Mouse (Mus musculus) limb, embryonic 13.5 days (tissue): ENCODE results near the gene Lhcgr. TPM values are rescaled to one million over a fixed set of nuclear protein-coding genes. Genes with fewer than 3 reads are reported as not detected.
A peak's percentile ranks its signal among the peaks of the same experiment; 100 is the strongest.
"Not testable (repeated sequence)": the region's sequence is repeated elsewhere in the genome, so short reads cannot be mapped to it uniquely, and the experiment has no call there.

Source experiments
- ATAC-seq: fragments of 200-750 bp; cut with Nextera tagmentation; 2 replicates; pipeline ENCODE4 v1.8.0; 2017; ENCODE audit warnings: low read depth, moderate number of reproducible peaks, moderate TSS enrichment; ENCODE audit not compliant: low FRiP score
- H3K27ac ChIP-seq: fragments of 300-500 bp; sonication (generic); 2 replicates; pipeline ENCODE4 v1.5.1; 2015; ENCODE audit warnings: inconsistent platforms, mild to moderate bottlenecking, moderate library complexity
- H3K27me3 ChIP-seq: fragments of 300-500 bp; sonication (generic); 2 replicates; pipeline ENCODE4 v1.6.1; 2015; ENCODE audit warnings: mild to moderate bottlenecking, inconsistent platforms
- H3K36me3 ChIP-seq: fragments of 300-500 bp; sonication (generic); 2 replicates; pipeline ENCODE4 v1.6.1; 2015; ENCODE audit warnings: inconsistent platforms, mild to moderate bottlenecking, moderate library complexity
- H3K4me1 ChIP-seq: fragments of 300-500 bp; sonication (generic); 2 replicates; pipeline ENCODE4 v1.6.1; 2015; ENCODE audit warnings: inconsistent platforms
- H3K4me2 ChIP-seq: fragments of 300-500 bp; sonication (generic); replicated peaks from 2 replicates; pipeline ENCODE4 v1.6.1; 2015; ENCODE audit warnings: inconsistent platforms, mild to moderate bottlenecking, moderate library complexity
- H3K4me3 ChIP-seq: fragments of 300-500 bp; sonication (generic); 2 replicates; pipeline ENCODE4 v1.5.1; 2015; ENCODE audit warnings: moderate library complexity, mild to moderate bottlenecking, inconsistent platforms
- H3K9ac ChIP-seq: fragments of 300-500 bp; sonication (generic); 2 replicates; pipeline ENCODE4 v1.6.1; 2015; ENCODE audit warnings: mild to moderate bottlenecking, inconsistent platforms
- H3K9me3 ChIP-seq: fragments of 300-500 bp; sonication (generic); 2 replicates; pipeline ENCODE4 v1.6.1; 2016; ENCODE audit warnings: inconsistent platforms
- WGBS: fragments of 180-500 bp; shearing (Covaris S2); methylation state at CpG from one replicate; pipeline ENCODE4 v1.1.7; 2015; 5-methylcytosine and 5-hydroxymethylcytosine counted together
- polyA plus RNA-seq: library from polyadenylated mRNA; unstranded; fragments of >200 nt; fragmentation: Nextera tagmentation; extraction: Ambion mirVana; gene quantifications from 2 replicates; pipeline ENCODE4 v1.2.1, GENCODE M21; 2015

The Lhcgr gene
- polyA plus RNA-seq = 0.11 and 0.51 TPM in 2 replicates

DNA sequence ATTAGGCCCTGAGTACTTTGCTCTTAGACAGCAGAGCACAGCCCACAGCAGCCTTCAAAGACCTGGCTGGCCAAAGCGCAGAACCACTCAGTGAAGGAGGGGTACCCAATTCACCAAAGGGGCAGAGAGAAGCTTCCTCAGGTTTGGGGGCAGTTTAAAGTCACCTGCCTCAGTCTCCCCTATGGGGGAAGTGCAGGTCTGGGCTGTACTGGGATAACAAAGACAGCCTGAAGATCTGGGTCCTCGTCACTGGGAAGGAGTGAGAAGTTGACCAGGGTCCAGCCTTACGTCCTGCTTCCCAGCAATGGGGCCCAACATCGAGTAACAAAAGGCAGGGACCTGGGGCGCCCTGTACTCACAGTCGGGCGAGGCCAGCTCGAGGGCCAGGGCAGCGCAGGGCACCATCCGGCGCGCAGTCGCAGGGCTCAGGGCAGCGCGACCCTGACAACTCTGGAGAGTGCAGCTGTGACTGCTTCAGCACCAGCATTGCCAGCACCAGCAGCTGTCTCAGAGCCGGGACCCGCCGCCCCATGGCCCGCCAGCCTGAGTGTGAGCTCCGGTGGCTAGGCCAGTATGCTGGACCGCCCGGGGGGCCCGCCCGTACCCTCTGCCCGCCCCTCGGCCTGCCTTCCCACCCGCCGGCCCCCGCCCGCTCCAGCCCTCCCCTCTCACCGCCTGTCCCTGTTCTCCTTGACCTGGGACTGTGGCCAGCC is at the start of gene Lhcgr:
Lhcgr (minus strand) TSS at position 551 of the 713 bp plus-strand sequence.
- Histone ChIP-seq H3K4me1 (0 out of 2 replicates have a peak, but pooled peaks cover 5% of the 10 kb centered on the region), H3K9ac (peak within 1 kb of the TSS; percentile 39; the same call in 1 of the 2 replicates), H3K36me3 (no peaks in the 10 kb centered on the region), H3K27me3 (peaks cover 19% of the 10 kb centered on the region; the same call in 1 of the 2 replicates), H3K9me3 (no peaks in the 10 kb centered on the region), H3K4me2 (peak within 1 kb of the TSS; percentile 59), H3K4me3 (peak within 1 kb of the TSS; percentile 31), H3K27ac (no peak within 1 kb of the TSS)
- 12% methylated on average over 28 of the region's 31 CpGs for WGBS
- peak; percentile 69; the same call in 1 of the 2 replicates for ATAC-seq

DNA sequence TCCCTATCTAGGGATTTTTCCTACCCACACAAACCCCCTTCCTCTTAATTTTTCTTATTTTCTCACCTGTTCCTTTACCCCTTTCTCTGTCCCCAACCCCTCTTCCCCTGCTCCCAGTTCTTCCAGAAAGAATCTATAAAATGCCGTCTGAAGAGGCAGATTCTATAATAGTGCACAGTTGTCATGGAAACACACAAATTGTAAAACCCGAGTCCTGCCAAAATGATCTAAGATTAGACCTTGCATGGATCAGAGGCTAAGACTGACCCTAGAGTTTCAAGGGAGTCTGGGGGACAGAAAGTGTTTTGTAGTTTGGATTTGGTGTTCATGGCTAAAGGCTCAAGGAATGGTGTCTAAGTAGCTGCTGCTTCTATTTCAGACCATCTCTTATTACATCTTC is 25.8 kb upstream of the Lhcgr start:
- Histone ChIP-seq H3K4me2 (no peak overlapping the region), H3K9ac (no peak overlapping the region), H3K36me3 (no peaks in the 10 kb centered on the region), H3K27ac (no peak overlapping the region), H3K4me1 (no peaks in the 10 kb centered on the region), H3K9me3 (no peaks in the 10 kb centered on the region), H3K27me3 (no peaks in the 10 kb centered on the region), H3K4me3 (no peak overlapping the region)
- 29% methylated on average over 2 of the region's 2 CpGs for WGBS
- no peak for ATAC-seq

DNA sequence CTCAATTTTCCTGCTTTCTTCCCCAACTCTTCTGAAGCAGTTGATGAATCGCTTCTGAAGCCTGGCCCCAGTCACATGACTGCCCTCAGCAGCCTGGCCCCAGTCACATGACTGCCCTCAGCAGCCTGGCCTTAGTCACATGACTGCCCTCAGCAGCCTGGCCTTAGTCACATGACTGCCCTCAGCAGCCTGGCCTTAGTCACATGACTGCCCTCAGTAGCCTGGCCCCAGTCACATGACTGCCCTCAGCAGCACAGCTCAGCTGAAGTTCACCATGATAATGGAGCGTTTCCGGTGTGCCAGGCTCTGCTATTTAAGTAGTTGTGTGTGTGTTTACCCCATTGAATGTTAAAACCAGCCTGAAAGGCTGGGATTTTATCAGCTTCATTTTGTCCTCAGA is 21.2 kb upstream of the Lhcgr start:
- H3K4me1 ChIP-seq, H3K4me2 ChIP-seq, H3K9me3 ChIP-seq, ATAC-seq, H3K36me3 ChIP-seq, H3K27me3 ChIP-seq, H3K27ac ChIP-seq, H3K4me3 ChIP-seq, H3K9ac ChIP-seq: not testable (repeated sequence)
- 90% methylated on average over 3 of the region's 3 CpGs for WGBS

- H3K27ac ChIP-seq = no peak overlapping the region
- no peak overlapping the region for H3K4me3 ChIP-seq
- 82% methylated on average over 5 of the region's 5 CpGs for WGBS
- no peak overlapping the region for H3K4me2 ChIP-seq
- H3K9ac ChIP-seq = no peak overlapping the region
- no peaks in the 10 kb centered on the region for H3K27me3 ChIP-seq
- no peaks in the 10 kb centered on the region for H3K9me3 ChIP-seq
- no peak for ATAC-seq
- H3K4me1 ChIP-seq = no peaks in the 10 kb centered on the region
- no peaks in the 10 kb centered on the region for H3K36me3 ChIP-seq
Observed at GRCm38 (mm10) chr17:88810807-88811206, 19.0 kb upstream of the Lhcgr start.

- H3K9me3 ChIP-seq = no peaks in the 10 kb centered on the region
- ATAC-seq = no peak
- no peak overlapping the region for H3K9ac ChIP-seq
- no peaks in the 10 kb centered on the region for H3K27me3 ChIP-seq
- H3K4me2 ChIP-seq = no peak overlapping the region
- H3K4me3 ChIP-seq = no peak overlapping the region
- no peak overlapping the region for H3K27ac ChIP-seq
- H3K36me3 ChIP-seq = no peaks in the 10 kb centered on the region
- 94% methylated on average over 8 of the region's 8 CpGs for WGBS
- H3K4me1 ChIP-seq = no peaks in the 10 kb centered on the region
Observed at GRCm38 (mm10) chr17:88806421-88806820, 14.6 kb upstream of the Lhcgr start.

DNA sequence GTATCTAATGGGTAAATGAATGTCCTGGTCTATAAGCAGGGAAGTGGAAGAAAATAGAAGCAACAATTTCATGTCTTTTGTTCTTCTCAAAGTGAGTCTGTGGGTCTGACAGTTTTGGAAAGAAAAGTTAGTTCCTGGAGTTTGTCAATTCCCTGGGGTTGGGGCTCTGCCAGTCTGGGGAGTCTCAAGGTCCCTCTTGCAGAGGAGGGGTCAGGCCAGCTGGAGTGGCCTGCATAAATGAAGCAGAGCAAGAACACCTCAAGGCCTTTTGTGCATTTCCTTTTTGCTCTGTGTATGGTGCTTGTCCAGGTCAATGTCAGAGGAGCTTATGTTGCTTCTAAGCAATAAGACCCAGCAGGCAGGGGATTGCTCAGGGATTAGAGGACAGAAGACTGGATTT is 11.7 kb upstream of the Lhcgr start:
- H3K9me3 ChIP-seq = no peaks in the 10 kb centered on the region
- H3K4me3 ChIP-seq = no peak overlapping the region
- H3K36me3 ChIP-seq = no peaks in the 10 kb centered on the region
- H3K4me2 ChIP-seq = no peak overlapping the region
- no peak overlapping the region for H3K27ac ChIP-seq
- ATAC-seq = no peak
- H3K9ac ChIP-seq = no peak overlapping the region
- H3K27me3 ChIP-seq = no peaks in the 10 kb centered on the region
- no peaks in the 10 kb centered on the region for H3K4me1 ChIP-seq

DNA sequence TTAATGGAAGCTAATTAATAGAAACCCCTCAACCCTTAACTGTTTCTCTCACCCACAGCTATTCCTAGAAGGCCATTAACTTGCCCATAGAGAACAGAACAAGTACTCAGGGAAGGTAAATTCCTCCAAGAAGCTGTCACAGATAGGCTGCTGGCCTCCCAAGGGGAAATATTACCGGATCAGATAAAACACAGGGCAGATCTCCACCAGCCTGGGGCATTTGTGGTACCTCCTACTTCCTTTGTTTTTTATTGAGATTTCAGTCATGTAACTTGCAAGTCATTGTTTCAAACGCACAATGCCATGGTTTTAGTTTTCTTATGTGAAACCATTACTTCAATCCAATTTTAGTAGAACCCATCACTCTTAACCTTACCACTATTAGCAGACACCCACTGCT is 1.1 kb downstream of the Lhcgr start:
- ATAC-seq = no peak
- Histone ChIP-seq H3K4me1 (0 out of 2 replicates have a peak, but pooled peaks cover 5% of the 10 kb centered on the region), H3K4me2 (no peak overlapping the region), H3K4me3 (no peak overlapping the region), H3K27me3 (peaks cover 19% of the 10 kb centered on the region; the same call in 1 of the 2 replicates), H3K9me3 (no peaks in the 10 kb centered on the region), H3K9ac (no peak overlapping the region), H3K27ac (no peak overlapping the region), H3K36me3 (no peaks in the 10 kb centered on the region)
- 83% methylated on average over 2 of the region's 2 CpGs for WGBS

DNA sequence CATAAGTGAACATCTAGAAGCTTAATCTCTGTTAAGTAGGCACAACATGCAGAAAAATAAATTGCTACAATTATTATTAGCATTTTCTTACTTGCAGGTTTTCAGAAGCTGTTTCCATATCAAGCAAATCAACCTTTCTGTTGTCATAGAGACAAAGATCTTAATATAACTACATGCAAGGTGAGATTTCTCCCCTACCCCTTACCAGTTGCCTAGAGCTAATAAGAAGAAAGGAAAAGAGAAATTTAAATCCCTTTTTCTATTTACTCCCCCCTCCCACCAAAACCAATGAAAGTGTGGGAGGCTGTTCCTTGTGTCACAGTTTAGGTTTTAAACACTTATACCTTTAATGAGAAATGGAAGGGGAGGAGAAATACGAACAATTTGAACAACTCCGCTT is 3.4 kb downstream of the Lhcgr start:
- Histone ChIP-seq H3K27ac (no peak overlapping the region), H3K4me1 (0 out of 2 replicates have a peak, but pooled peaks cover 5% of the 10 kb centered on the region), H3K9ac (no peak overlapping the region), H3K36me3 (no peaks in the 10 kb centered on the region), H3K9me3 (no peaks in the 10 kb centered on the region), H3K4me3 (no peak overlapping the region), H3K27me3 (peaks cover 19% of the 10 kb centered on the region; the same call in 1 of the 2 replicates), H3K4me2 (no peak overlapping the region)
- WGBS = 85% methylated on average over 2 of the region's 2 CpGs
- ATAC-seq = no peak

GRCm38 (mm10) chr17:88786881-88787280 is 4.9 kb downstream of the Lhcgr start:
- Histone ChIP-seq H3K4me2 (no peak overlapping the region), H3K27ac (no peak overlapping the region), H3K4me3 (no peak overlapping the region), H3K36me3 (no peaks in the 10 kb centered on the region), H3K9ac (no peak overlapping the region), H3K4me1 (0 out of 2 replicates have a peak, but pooled peaks cover 3% of the 10 kb centered on the region), H3K27me3 (peaks cover 9% of the 10 kb centered on the region; the same call in 1 of the 2 replicates), H3K9me3 (no peaks in the 10 kb centered on the region)
- WGBS = 57% methylated on average over 6 of the region's 6 CpGs
- no peak for ATAC-seq

- WGBS = 74% methylated on average over 4 of the region's 4 CpGs
- no peaks in the 10 kb centered on the region for H3K9me3 ChIP-seq
- no peaks in the 10 kb centered on the region for H3K36me3 ChIP-seq
- no peak overlapping the region for H3K9ac ChIP-seq
- no peak overlapping the region for H3K4me2 ChIP-seq
- H3K27me3 ChIP-seq = peaks cover 5% of the 10 kb centered on the region; the same call in 1 of the 2 replicates
- ATAC-seq = no peak
- no peak overlapping the region for H3K27ac ChIP-seq
- H3K4me3 ChIP-seq = no peak overlapping the region
- H3K4me1 ChIP-seq = no peaks in the 10 kb centered on the region
Observed at GRCm38 (mm10) chr17:88786385-88786784, 5.4 kb downstream of the Lhcgr start.

- Histone ChIP-seq H3K27me3 (0 out of 2 replicates have a peak, but pooled peaks cover 4% of the 10 kb centered on the region), H3K4me2 (no peak overlapping the region; the same call in 1 of the 2 replicates), H3K27ac (no peak overlapping the region), H3K9me3 (no peaks in the 10 kb centered on the region), H3K4me1 (peaks cover 20% of the 10 kb centered on the region), H3K36me3 (no peaks in the 10 kb centered on the region), H3K4me3 (no peak overlapping the region), H3K9ac (no peak overlapping the region)
- ATAC-seq = no peak
- 27% methylated on average over 3 of the region's 3 CpGs for WGBS
Observed at GRCm38 (mm10) chr17:88779148-88779547, 12.6 kb downstream of the Lhcgr start.

DNA sequence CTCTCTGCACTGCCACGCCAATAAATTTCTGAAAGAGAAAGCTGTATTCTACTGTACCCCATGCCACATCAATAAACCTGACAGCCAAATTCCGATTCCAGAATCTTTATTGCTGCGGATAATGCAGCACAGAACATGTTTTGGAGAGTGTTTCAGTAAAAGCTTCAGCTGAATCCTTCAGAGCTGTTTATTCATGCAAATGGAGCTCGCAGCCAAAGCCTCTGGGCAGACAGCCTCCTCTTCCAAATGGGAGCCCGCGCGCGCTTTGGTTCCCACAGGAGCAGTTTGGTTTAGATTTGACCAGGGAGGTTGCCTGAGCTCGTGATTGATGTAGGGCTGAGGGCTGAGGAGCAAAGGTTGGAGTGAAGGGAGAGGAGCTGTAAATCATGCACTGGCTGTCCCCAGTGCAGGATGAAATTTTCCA is 17.7 kb downstream of the Lhcgr start:
- Histone ChIP-seq H3K36me3 (no peaks in the 10 kb centered on the region), H3K4me3 (no peak overlapping the region), H3K4me2 (peak overlapping the region; percentile 45), H3K9me3 (no peaks in the 10 kb centered on the region), H3K9ac (no peak overlapping the region), H3K4me1 (peaks cover 22% of the 10 kb centered on the region), H3K27me3 (0 out of 2 replicates have a peak, but pooled peaks cover 4% of the 10 kb centered on the region), H3K27ac (peak overlapping the region; percentile 22; the same call in 1 of the 2 replicates)
- ATAC-seq = peak; percentile 67
- WGBS = 4% methylated on average over 9 of the region's 9 CpGs
